Mouse (Mus musculus): ENCODE results near the gene Ccdc83.

DNA sequence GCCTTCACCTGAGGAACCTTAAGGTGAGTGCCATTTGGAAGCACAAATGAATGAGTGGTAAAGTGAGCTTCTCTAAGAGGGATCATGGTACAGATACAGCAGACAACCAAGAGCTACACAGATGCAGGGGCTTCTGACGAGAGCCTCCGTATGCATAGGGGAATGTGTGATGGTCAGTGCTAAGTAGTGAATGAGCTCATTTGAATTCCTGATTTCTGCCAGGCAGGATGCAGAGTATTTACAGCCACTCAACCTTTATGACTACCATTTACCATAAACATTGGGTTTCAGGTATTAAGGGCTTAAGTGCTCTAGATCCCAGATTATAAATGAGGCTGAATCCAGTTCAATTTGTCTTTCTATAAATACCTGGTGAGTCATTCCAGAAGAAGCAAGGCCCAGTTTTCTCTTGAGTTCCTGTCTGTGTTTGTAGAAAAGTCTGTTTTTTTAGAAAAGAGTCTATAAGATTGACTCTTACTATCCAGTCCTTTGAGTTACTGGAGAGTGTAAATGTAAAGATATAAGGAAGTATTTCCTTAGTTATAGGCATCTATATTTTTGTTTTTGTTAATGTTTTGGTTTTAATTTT, 63.6 kb downstream of the Ccdc83 start:
- TF ChIP-seq POLR2A (IDR thresholded peaks at IDR 0.05; ENCODE audit: control insufficient read depth, extremely low read depth, insufficient read depth, low read length, poor library complexity), result no peak
- no peak for TF ChIP-seq CTCF (IDR thresholded peaks at IDR 0.05; ENCODE audit: borderline replicate concordance, control insufficient read depth, extremely low read depth, insufficient read depth, low read length, poor library complexity)
